Mouse (Mus musculus): ENCODE data around the gene Pik3ip1. TPM values are rescaled to one million over a fixed set of nuclear protein-coding genes. Genes with fewer than 3 reads are reported as not detected.

The Pik3ip1 gene
- total RNA-seq, 2 experiments from 2014 or later, result 17.7 to 21.7 TPM

DNA sequence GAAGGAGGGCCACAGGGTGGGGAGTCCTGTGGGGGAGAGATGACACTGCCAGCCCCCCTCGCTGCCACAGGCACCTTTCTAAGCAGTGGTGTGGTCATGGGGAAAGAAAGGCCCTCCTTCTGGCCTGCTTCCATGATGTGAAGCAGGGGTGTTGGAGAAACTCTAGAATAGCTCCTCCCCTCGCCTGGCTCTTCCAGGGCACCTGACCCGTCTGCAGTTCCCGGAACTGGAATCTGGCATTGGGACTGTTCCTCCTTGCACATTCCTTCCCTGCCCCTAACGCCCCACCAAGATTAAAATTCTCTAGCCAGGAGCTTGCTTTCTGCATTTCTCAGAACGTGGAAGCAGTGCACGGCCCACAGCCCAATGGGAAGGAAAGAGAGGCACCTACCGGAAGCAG lies 62.3 kb downstream of the Pik3ip1 start:
- peak; percentile 28 for DNase-seq
- TF ChIP-seq CTCF (IDR thresholded peaks at IDR 0.05), result no peak
- H3K27ac ChIP-seq, result peak overlapping the region; percentile 59
- peak overlapping the region; percentile 50 for H3K4me3 ChIP-seq
- intact Hi-C loops (cut with DNase I), result no loop called here

Other genes with a start within 250 kb of the Pik3ip1 start
- gene Sfi1, start 136.9 kb upstream of the Pik3ip1 start, total RNA-seq (2021), result 10 to 100 TPM; 15.3 to 15.6 TPM
- 10 to 100 TPM; 29.9 to 34.5 TPM for gene Eif4enif1, start 128.0 kb upstream of the Pik3ip1 start, total RNA-seq (2021)
- 10 to 100 TPM; 44.1 to 45.0 TPM for gene Drg1, start 64.0 kb upstream of the Pik3ip1 start, total RNA-seq (2021)
- 10 to 100 TPM; 11.9 to 17.2 TPM for gene Patz1, start 41.5 kb upstream of the Pik3ip1 start, total RNA-seq (2021)
- 10 to 100 TPM; 10.0 to 11.5 TPM for gene Limk2, start 78.8 kb downstream of the Pik3ip1 start, total RNA-seq (2021)
- gene Rnf185, start 122.0 kb downstream of the Pik3ip1 start, total RNA-seq (2021), result 10 to 100 TPM; 18.9 to 19.4 TPM
- gene Pla2g3, start 157.9 kb downstream of the Pik3ip1 start, total RNA-seq (2021), result not detected
- 1 to 10 TPM; 2.3 to 5.7 TPM for gene Inpp5j, start 174.4 kb downstream of the Pik3ip1 start, total RNA-seq (2021)
- 10 to 100 TPM; 11.6 to 17.5 TPM for gene Selenom, start 184.3 kb downstream of the Pik3ip1 start, total RNA-seq (2021)
- 100 to 1,000 TPM in 1 of 2 experiments, 10 to 100 TPM in 1; 70.3 to 119 TPM for gene Smtn, start 210.2 kb downstream of the Pik3ip1 start, total RNA-seq (2021)

Measured in gastrocnemius, adult 2 months (tissue).